Mouse (Mus musculus) kidney, adult 8-10 months (tissue): ENCODE results near the gene Cep250.
A peak's percentile ranks its signal among the peaks of the same experiment; 100 is the strongest.

ENCODE experiments used
- DNase-seq, 2 experiments: peaks; one replicate each; pipeline ENCODE4 v3.0.0; 2022

Gene Cep250

GRCm38 (mm10) chr2:155973348-155973747 is 17.1 kb downstream of the Cep250 start:
- no peak for DNase-seq

GRCm38 (mm10) chr2:155974087-155974731 is 18.0 kb downstream of the Cep250 start:
- no peak for DNase-seq

GRCm38 (mm10) chr2:155979328-155979991 is 23.2 kb downstream of the Cep250 start:
- peak in 1 of 2 experiments; percentile 35 for DNase-seq

- no peak for DNase-seq
Measured at GRCm38 (mm10) chr2:155985776-155986175, 29.5 kb downstream of the Cep250 start.

GRCm38 (mm10) chr2:155987131-155987530 is 30.9 kb downstream of the Cep250 start:
- no peak for DNase-seq

GRCm38 (mm10) chr2:155989085-155989484 is 32.8 kb downstream of the Cep250 start:
- DNase-seq: no peak

- DNase-seq: no peak
Measured at GRCm38 (mm10) chr2:155991151-155991550, 34.9 kb downstream of the Cep250 start.

- peak; percentile 78 to 83 for DNase-seq
Measured at GRCm38 (mm10) chr2:155991863-155992321, 35.6 kb downstream of the Cep250 start.

GRCm38 (mm10) chr2:156005393-156005792 is 49.1 kb downstream of the Cep250 start:
- no peak for DNase-seq

- DNase-seq: peak; percentile 100
Measured at GRCm38 (mm10) chr2:156007888-156008532, 51.8 kb downstream of the Cep250 start, which contains the start of the genes 6430550D23Rik and Ergic3. TSS of gene 6430550D23Rik (minus strand) at chr2:156007977. TSS of gene Ergic3 (plus strand) at chr2:156008045.

- DNase-seq: no peak
Measured at GRCm38 (mm10) chr2:156018106-156018505, 61.8 kb downstream of the Cep250 start.

- no peak for DNase-seq
Measured at GRCm38 (mm10) chr2:156021219-156021618, 65.0 kb downstream of the Cep250 start.

GRCm38 (mm10) chr2:156021765-156022164 is 65.5 kb downstream of the Cep250 start:
- no peak for DNase-seq

- peak in 1 of 2 experiments; percentile 19 for DNase-seq
Measured at GRCm38 (mm10) chr2:156025482-156025881, 69.2 kb downstream of the Cep250 start.

- no peak for DNase-seq
Measured at GRCm38 (mm10) chr2:156039390-156039789, 83.1 kb downstream of the Cep250 start.

- no peak for DNase-seq
Measured at GRCm38 (mm10) chr2:156042903-156043302, 86.6 kb downstream of the Cep250 start.

- DNase-seq: no peak
Measured at GRCm38 (mm10) chr2:156047929-156048328, 91.7 kb downstream of the Cep250 start.
